Mouse (Mus musculus) lung, adult 18-20 months (tissue): ENCODE data around the gene Lca5.
A peak's percentile ranks its signal among the peaks of the same experiment; 100 is the strongest.

Experiments used
- DNase-seq, 2 experiments: peaks; one replicate each; pipeline ENCODE4 v3.0.0; 2022; ENCODE audit warnings: mixed read lengths in 2 of 2

The Lca5 gene

GRCm38 (mm10) chr9:83386264-83386855 lies 54.6 kb downstream of the Lca5 start:
- DNase-seq = no peak

- DNase-seq = no peak
Observed at GRCm38 (mm10) chr9:83385301-83385700, 55.6 kb downstream of the Lca5 start.

- no peak for DNase-seq
Observed at GRCm38 (mm10) chr9:83383235-83383634, 57.7 kb downstream of the Lca5 start.

- DNase-seq = peak in 1 of 2 experiments; percentile 3
Observed at GRCm38 (mm10) chr9:83382775-83383174, 58.2 kb downstream of the Lca5 start.

- DNase-seq = no peak
Observed at GRCm38 (mm10) chr9:83381317-83381716, 59.6 kb downstream of the Lca5 start.

- no peak for DNase-seq
Observed at GRCm38 (mm10) chr9:83379661-83380060, 61.3 kb downstream of the Lca5 start.

GRCm38 (mm10) chr9:83377132-83377531 lies 63.8 kb downstream of the Lca5 start:
- DNase-seq = no peak

GRCm38 (mm10) chr9:83375522-83376176 lies 65.3 kb downstream of the Lca5 start:
- no peak for DNase-seq

- no peak for DNase-seq
Observed at GRCm38 (mm10) chr9:83370907-83371306, 70.0 kb downstream of the Lca5 start.

- DNase-seq = peak in 1 of 2 experiments; percentile 21
Observed at GRCm38 (mm10) chr9:83368234-83368633, 72.7 kb downstream of the Lca5 start.

- DNase-seq = no peak
Observed at GRCm38 (mm10) chr9:83355802-83356201, 85.1 kb downstream of the Lca5 start.

- no peak for DNase-seq
Observed at GRCm38 (mm10) chr9:83353316-83353715, 87.6 kb downstream of the Lca5 start.

- no peak for DNase-seq
Observed at GRCm38 (mm10) chr9:83351171-83351570, 89.8 kb downstream of the Lca5 start.

- peak in 1 of 2 experiments; percentile 19 for DNase-seq
Observed at GRCm38 (mm10) chr9:83350613-83351012, 90.3 kb downstream of the Lca5 start.

GRCm38 (mm10) chr9:83349905-83350304 lies 91.0 kb downstream of the Lca5 start:
- no peak for DNase-seq

- DNase-seq = peak in 1 of 2 experiments; percentile 3
Observed at GRCm38 (mm10) chr9:83349504-83349903, 91.4 kb downstream of the Lca5 start.

- no peak for DNase-seq
Observed at GRCm38 (mm10) chr9:83347521-83347920, 93.4 kb downstream of the Lca5 start.

GRCm38 (mm10) chr9:83342491-83343370 lies 98.2 kb downstream of the Lca5 start:
- DNase-seq = no peak
